Mouse (Mus musculus): ENCODE measurements at regions not wholly inside any gene's neighbourhood (a gene's known extent, or its start where the extent isn't known, plus 50 kb on each side); places are given as distances from the start of the nearest gene placed in this dataset.

- Histone ChIP-seq H3K79me2 (replicated peaks; ENCODE audit: control insufficient read depth, extremely low read depth, insufficient read depth, poor library complexity, severe bottlenecking) (no peaks in the 10 kb centered on the region), H3K9ac (ENCODE audit: insufficient read depth, low read depth) (no peak overlapping the region), H3K36me3 (replicated peaks in 1 of 2; ENCODE audit: control insufficient read depth in 1 of 2, insufficient read depth in 1 of 2, low read length in 1 of 2) (no peaks in the 10 kb centered on the region), H3K4me1 (ENCODE audit: control insufficient read depth in 1 of 2, insufficient read depth in 2 of 2) (no peaks in the 10 kb centered on the region), H3K27ac (ENCODE audit: insufficient read depth, low read depth) (no peak overlapping the region), H3K4me2 (ENCODE audit: insufficient read depth, low read depth, poor library complexity, severe bottlenecking) (no peak overlapping the region), H3K27me3 (replicated peaks) (no peaks in the 10 kb centered on the region), H3K4me3 (replicated peaks in 1 of 3; ENCODE audit: low read depth in 2 of 3, low read length in 2 of 3, poor library complexity in 1 of 3) (no peak overlapping the region), H3K9me3 (replicated peaks; ENCODE audit: low read length) (no peaks in the 10 kb centered on the region)
- TF ChIP-seq CTCF (conservative IDR thresholded peaks at IDR 0.05 in 1 of 2, IDR thresholded peaks at IDR 0.05 in 1 of 2; ENCODE audit: low read depth in 2 of 2, low read length in 2 of 2) (no peak), USF2 (conservative IDR thresholded peaks at IDR 0.05; ENCODE audit: low read depth, low read length) (no peak), JUND (conservative IDR thresholded peaks at IDR 0.05; ENCODE audit: low read depth, low read length) (no peak), CHD2 (IDR thresholded peaks at IDR 0.05; ENCODE audit: low read length) (no peak), UBTF (IDR thresholded peaks at IDR 0.05; ENCODE audit: low read depth, low read length) (no peak), GABPA (IDR thresholded peaks at IDR 0.05; ENCODE audit: insufficient replicate concordance, low read depth, low read length) (no peak), SMC3 (IDR thresholded peaks at IDR 0.05; ENCODE audit: low read depth, low read length) (no peak), IRF4 (IDR thresholded peaks at IDR 0.05; ENCODE audit: low read depth, low read length) (no peak), RCOR1 (conservative IDR thresholded peaks at IDR 0.05; ENCODE audit: low read depth, low read length) (no peak), ZC3H11A (IDR thresholded peaks at IDR 0.05; ENCODE audit: low read depth, low read length) (no peak)
- in situ Hi-C loops (cut with MboI; ENCODE audit: low pct_ligation_motif_present, low pct_unique_long_range_greater_than_20kb, low sequenced_read_pairs) = no loop called here
- DNase-seq (ENCODE audit: extremely low read depth) = no peak
- dilution Hi-C loops (cut with MboI; ENCODE audit: extremely low pct_ligation_motif_present, extremely low pct_unique_long_range_greater_than_20kb, low sequenced_read_pairs) = no loop called here
Observed at GRCm38 (mm10) chr12:9337891-9338672, 231.8 kb upstream of the Osr1 start.

DNA sequence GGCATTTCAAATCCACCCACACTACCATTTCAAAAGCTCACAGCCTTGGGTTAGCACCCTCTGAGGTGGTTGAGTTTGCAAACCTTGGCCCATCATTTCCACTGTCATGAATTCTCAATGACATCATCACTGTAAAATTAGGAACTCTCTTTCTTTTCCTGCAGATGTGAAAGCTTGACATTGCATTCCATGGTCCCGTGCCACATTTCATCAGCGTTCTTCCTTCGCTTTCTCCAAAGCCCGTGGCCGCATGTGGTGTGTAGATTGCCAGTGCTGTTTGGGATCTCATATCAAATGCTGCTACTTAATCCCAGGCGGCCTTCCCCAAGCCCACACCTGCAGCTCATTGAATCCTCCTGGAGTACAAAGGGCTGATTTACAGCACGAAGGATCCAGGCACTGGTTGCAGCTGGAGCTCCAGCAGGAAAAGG lies 231.1 kb upstream of the Osr1 start:
- Histone ChIP-seq H3K4me3 (replicated peaks in 1 of 3; ENCODE audit: low read depth in 2 of 3, low read length in 2 of 3, poor library complexity in 1 of 3) (no peak overlapping the region), H3K36me3 (replicated peaks in 1 of 2; ENCODE audit: control insufficient read depth in 1 of 2, insufficient read depth in 1 of 2, low read length in 1 of 2) (no peaks in the 10 kb centered on the region), H3K4me2 (ENCODE audit: insufficient read depth, low read depth, poor library complexity, severe bottlenecking) (no peak overlapping the region), H3K27ac (ENCODE audit: insufficient read depth, low read depth) (no peak overlapping the region), H3K27me3 (replicated peaks) (no peaks in the 10 kb centered on the region), H3K4me1 (ENCODE audit: control insufficient read depth in 1 of 2, insufficient read depth in 2 of 2) (no peaks in the 10 kb centered on the region), H3K9me3 (replicated peaks; ENCODE audit: low read length) (no peaks in the 10 kb centered on the region), H3K9ac (ENCODE audit: insufficient read depth, low read depth) (no peak overlapping the region), H3K79me2 (replicated peaks; ENCODE audit: control insufficient read depth, extremely low read depth, insufficient read depth, poor library complexity, severe bottlenecking) (no peaks in the 10 kb centered on the region)
- TF ChIP-seq ZNF384 (IDR thresholded peaks at IDR 0.05; ENCODE audit: low read depth, low read length) = no peak
- TF ChIP-seq MAX (IDR thresholded peaks at IDR 0.05; ENCODE audit: low read length) = no peak
- no peak for TF ChIP-seq USF2 (conservative IDR thresholded peaks at IDR 0.05; ENCODE audit: low read depth, low read length)
- no peak for TF ChIP-seq MAZ (IDR thresholded peaks at IDR 0.05; ENCODE audit: low read depth, low read length)
- no peak for TF ChIP-seq NRF1 (IDR thresholded peaks at IDR 0.05; ENCODE audit: low read depth, low read length)
- no peak for TF ChIP-seq MYC (IDR thresholded peaks at IDR 0.05; ENCODE audit: low read depth, low read length)
- no peak for TF ChIP-seq IRF4 (IDR thresholded peaks at IDR 0.05; ENCODE audit: low read depth, low read length)
- no peak for TF ChIP-seq SIN3A (IDR thresholded peaks at IDR 0.05; ENCODE audit: low read length)
- TF ChIP-seq MEF2A (IDR thresholded peaks at IDR 0.05; ENCODE audit: borderline replicate concordance, low read depth, low read length) = no peak
- dilution Hi-C loops (cut with MboI; ENCODE audit: extremely low pct_ligation_motif_present, extremely low pct_unique_long_range_greater_than_20kb, low sequenced_read_pairs) (no loop called here), in situ Hi-C loops (cut with MboI; ENCODE audit: low pct_ligation_motif_present, low pct_unique_long_range_greater_than_20kb, low sequenced_read_pairs) (no loop called here)
- DNase-seq (ENCODE audit: extremely low read depth) = no peak
